ENCODE assay signal across 8 mouse cellular contexts in genomic region chr7:34653731-34654440, GRCm38 (mm10). TPM values are rescaled to one million over a fixed set of nuclear protein-coding genes. Genes with fewer than 3 reads are reported as not detected.
DNase-seq lines count a peak whose midpoint lies in the region; ATAC-seq and TF ChIP-seq lines count a peak whose summit lies in the region.

No protein-coding gene starts in this region.

- H3K9me3 ChIP-seq in heart, embryonic 14.5 days (ENCODE audit: control insufficient read depth, low read length): no peaks in the 10 kb centered on the region
- H3K9me3 ChIP-seq in limb, embryonic 11.5 days (ENCODE audit: control insufficient read depth, low read length): no peaks in the 10 kb centered on the region
- no peaks in the 10 kb centered on the region for H3K9me3 ChIP-seq in midbrain, embryonic 16.5 days (replicated peaks; ENCODE audit: control insufficient read depth, low read length, poor library complexity, severe bottlenecking)

- TF ChIP-seq POLR2A in cortical plate, adult 2 months (IDR thresholded peaks at IDR 0.05; ENCODE audit: extremely low read depth, insufficient read depth, low read length): no peak

- H3K27me3 ChIP-seq in heart, embryonic 14.5 days (ENCODE audit: control insufficient read depth, insufficient read depth, low read length): peaks cover 6% of the 10 kb centered on the region; the same call in 1 of the 2 replicates
- H3K27me3 ChIP-seq in limb, embryonic 11.5 days (ENCODE audit: control insufficient read depth, insufficient read depth, low read length): no peaks in the 10 kb centered on the region
- no peaks in the 10 kb centered on the region for H3K27me3 ChIP-seq in midbrain, embryonic 16.5 days (ENCODE audit: control insufficient read depth, insufficient read depth, low read depth, low read length)

- ATAC-seq in heart, embryonic 14.5 days (ENCODE audit: insufficient number of reproducible peaks, insufficient read depth, low FRiP score, low read depth): 0 out of 2 replicates have a peak, but pooled peaks have one; percentile 38
- peak; percentile 61 for ATAC-seq in limb, embryonic 11.5 days (ENCODE audit: insufficient number of reproducible peaks, low FRiP score, low TSS enrichment, low read depth)
- ATAC-seq in midbrain, embryonic 16.5 days: peak; percentile 49
- ATAC-seq in monocyte, adult 5-6 weeks (replicated peaks; ENCODE audit: insufficient number of reproducible peaks, low FRiP score, low TSS enrichment, poor library complexity, severe bottlenecking): no peak

- peak; percentile 62 for DNase-seq in 3134 (ENCODE audit: extremely low read depth, insufficient read length, low spot score)
- peak; percentile 43 for DNase-seq in 3T3-L1 (ENCODE audit: low read depth, low spot score)
- DNase-seq in limb, embryonic 11.5 days (ENCODE audit: low spot score): peak; percentile 80
- DNase-seq in spleen, postnatal 10 days (ENCODE audit: low spot score in 2 of 2): no peak

- no peak overlapping the region for H3K27ac ChIP-seq in cortical plate, adult 2 months (ENCODE audit: insufficient read depth, low read length)
- peak overlapping the region; percentile 63 to 83 for H3K27ac ChIP-seq in heart, embryonic 14.5 days (replicated peaks in 1 of 2; ENCODE audit: control insufficient read depth in 1 of 2, insufficient read depth in 1 of 2, low read depth in 2 of 2, low read length in 2 of 2)
- H3K27ac ChIP-seq in limb, embryonic 11.5 days (replicated peaks; ENCODE audit: low read depth, low read length): peak overlapping the region; percentile 100
- peak overlapping the region; percentile 99 for H3K27ac ChIP-seq in midbrain, embryonic 16.5 days (ENCODE audit: low read length)

- H3K4me2 ChIP-seq in heart, embryonic 14.5 days (ENCODE audit: low read length): peak overlapping the region; percentile 98
- peak overlapping the region; percentile 85 for H3K4me2 ChIP-seq in limb, embryonic 11.5 days (ENCODE audit: low read depth, severe bottlenecking)
- H3K4me2 ChIP-seq in midbrain, embryonic 16.5 days (ENCODE audit: low read length): peak overlapping the region; percentile 98

- peaks cover 2% of the 10 kb centered on the region; the same call in 1 of the 2 replicates for H3K4me1 ChIP-seq in cortical plate, adult 2 months (ENCODE audit: control insufficient read depth, insufficient read depth, low read length)
- H3K4me1 ChIP-seq in heart, embryonic 14.5 days (ENCODE audit: control insufficient read depth in 2 of 2, insufficient read depth in 2 of 2, low read length in 2 of 2): 0 out of 4 replicates have a peak, but pooled peaks cover 0 to 3% of the 10 kb centered on the region in 2 experiments
- peaks cover 12% of the 10 kb centered on the region for H3K4me1 ChIP-seq in limb, embryonic 11.5 days (ENCODE audit: control insufficient read depth, insufficient read depth, low read length)
- peaks cover 21% of the 10 kb centered on the region for H3K4me1 ChIP-seq in midbrain, embryonic 16.5 days (ENCODE audit: control insufficient read depth, insufficient read depth, low read length)

- H3K4me3 ChIP-seq in cortical plate, adult 2 months (ENCODE audit: insufficient read depth, low read length): peak overlapping the region; percentile 86
- H3K4me3 ChIP-seq in heart, embryonic 14.5 days (ENCODE audit: control insufficient read depth in 1 of 2, insufficient read depth in 1 of 2, low read depth in 1 of 2, low read length in 2 of 2): peak overlapping the region; percentile 66 to 77
- H3K4me3 ChIP-seq in limb, embryonic 11.5 days (ENCODE audit: low read depth, low read length): peak overlapping the region; percentile 89
- H3K4me3 ChIP-seq in midbrain, embryonic 16.5 days (ENCODE audit: low read depth, low read length): peak overlapping the region; percentile 71

- H3K36me3 ChIP-seq in heart, embryonic 14.5 days (ENCODE audit: control insufficient read depth, insufficient read depth, low read length): 0 out of 2 replicates have a peak, but pooled peaks cover 4% of the 10 kb centered on the region
- peaks cover 6% of the 10 kb centered on the region for H3K36me3 ChIP-seq in limb, embryonic 11.5 days (ENCODE audit: control insufficient read depth, insufficient read depth, low read length)
- 0 out of 2 replicates have a peak, but pooled peaks cover 4% of the 10 kb centered on the region for H3K36me3 ChIP-seq in midbrain, embryonic 16.5 days (ENCODE audit: control insufficient read depth, insufficient read depth, low read length)

- H3K9ac ChIP-seq in heart, embryonic 14.5 days (ENCODE audit: low read length): peak overlapping the region; percentile 79
- peak overlapping the region; percentile 99 for H3K9ac ChIP-seq in limb, embryonic 11.5 days (ENCODE audit: low read length)
- H3K9ac ChIP-seq in midbrain, embryonic 16.5 days (ENCODE audit: low read depth, low read length): peak overlapping the region; percentile 99

- under 1% methylated on average over 40 of the region's 64 CpGs for WGBS in heart, embryonic 14.5 days
- WGBS in limb, embryonic 11.5 days: under 1% methylated on average over 36 of the region's 64 CpGs
- WGBS in midbrain, embryonic 16.5 days: under 1% methylated on average over 45 of the region's 64 CpGs

- TF ChIP-seq CTCF in cortical plate, adult 2 months (IDR thresholded peaks at IDR 0.05; ENCODE audit: extremely low read depth, insufficient read depth, low read length): no peak

RNA-seq across cellular contexts. Expression of gene Kctd15, which starts 2.6 kb away (rescaled TPM):
- 19.6 and 21.5 TPM in 2 replicates for polyA plus RNA-seq in cortical plate, adult 2 months (2012; rRNA removed)
- 1.6 and 1.7 TPM in 2 replicates for polyA plus RNA-seq in heart, embryonic 14.5 days (2014; fragmentation: Nextera tagmentation; extraction: Ambion mirVana)
- 23.4 and 28.2 TPM in 2 replicates for polyA plus RNA-seq in limb, embryonic 11.5 days (2014; fragmentation: Nextera tagmentation; extraction: Ambion mirVana)
- polyA plus RNA-seq in midbrain, embryonic 16.5 days (2015; fragmentation: Nextera tagmentation; extraction: Ambion mirVana): 24.8 and 26.5 TPM in 2 replicates
- 0.48 to 1.8 TPM (median 1.1 TPM) in 3 replicates for total RNA-seq in monocyte, adult 5-6 weeks (2017)

Comparison
In these comparisons a context has a peak if more than half of its experiments do, and no peak if none do; other contexts are left out.
1. DNase-seq: peak in 3134 (single experiment), 3T3-L1 (single experiment) and limb, embryonic 11.5 days (single experiment); none in spleen, postnatal 10 days (0 of 2).
2. Peak in every context shown above with its lines, with median percentiles within 50 percentile points of each other: H3K4me3 ChIP-seq, H3K4me2 ChIP-seq and H3K9ac ChIP-seq.